Mouse (Mus musculus) myocyte (in vitro differentiated cells): ENCODE measurements around the gene Pld1. TPM values are rescaled to one million over a fixed set of nuclear protein-coding genes. Genes with fewer than 3 reads are reported as not detected.

Experiments
- H3K27me3 ChIP-seq: one replicate; pipeline ENCODE4 v1.6.1; 2011; ENCODE audit not compliant: control insufficient read depth, insufficient read depth, insufficient read length
- H3K36me3 ChIP-seq: one replicate; pipeline ENCODE4 v1.6.1; 2011; ENCODE audit not compliant: control insufficient read depth, insufficient read depth
- H3K4me2 ChIP-seq: one replicate; pipeline ENCODE4 v1.6.1; 2011; ENCODE audit warnings: low read depth, control low read depth
- H3K4me3 ChIP-seq: one replicate; pipeline ENCODE4 v1.5.1; 2011; ENCODE audit warnings: mild to moderate bottlenecking, control low read depth, moderate library complexity
- H3K79me2 ChIP-seq: one replicate; pipeline ENCODE4 v1.6.1; 2011; ENCODE audit not compliant: control insufficient read depth, insufficient read depth
- H3ac ChIP-seq: one replicate; pipeline ENCODE4 v1.6.1; 2011; ENCODE audit not compliant: control insufficient read depth, insufficient read length
- CEBPB ChIP-seq: IDR thresholded peaks from 2 replicates; pipeline ENCODE4 v1.6.1; 2011; ENCODE audit warnings: mild to moderate bottlenecking, moderate library complexity; ENCODE audit not compliant: poor library complexity, insufficient read depth, severe bottlenecking
- E2F4 ChIP-seq: IDR thresholded peaks from one replicate; pipeline ENCODE4 v1.6.1; 2011; ENCODE audit warnings: mild to moderate bottlenecking, control low read depth, moderate library complexity; ENCODE audit not compliant: insufficient read depth
- MAX ChIP-seq: IDR thresholded peaks from one replicate; pipeline ENCODE4 v1.6.1; 2011; ENCODE audit warnings: low read depth, mild to moderate bottlenecking, control low read depth
- MYOD1 ChIP-seq, 3 experiments: IDR thresholded peaks; one replicate each; pipeline ENCODE4 v1.6.1; 2011; ENCODE audit warnings: control low read depth in 2 of 3, low read depth in 2 of 3, mild to moderate bottlenecking in 2 of 3, moderate library complexity in 1 of 3; ENCODE audit not compliant: insufficient read length in 2 of 3, control insufficient read depth in 1 of 3
- MYOG ChIP-seq, 3 experiments: IDR thresholded peaks; one replicate each; pipeline ENCODE4 v1.6.1; 2011; ENCODE audit warnings: control low read depth in 2 of 3, low read depth in 2 of 3, mild to moderate bottlenecking in 2 of 3; ENCODE audit not compliant: insufficient read length in 2 of 3, control insufficient read depth in 1 of 3, insufficient read depth in 1 of 3
- POLR2A ChIP-seq: IDR thresholded peaks from one replicate; pipeline ENCODE4 v1.6.1; 2011; ENCODE audit warnings: low read depth, mild to moderate bottlenecking, control low read depth, moderate library complexity; ENCODE audit not compliant: insufficient read length
- POLR2AphosphoS2 ChIP-seq: IDR thresholded peaks from one replicate; pipeline ENCODE4 v1.6.1; 2011; ENCODE audit warnings: low read depth, control low read depth; ENCODE audit not compliant: insufficient read length
- REST ChIP-seq: IDR thresholded peaks from one replicate; pipeline ENCODE4 v1.6.1; 2011; ENCODE audit warnings: mild to moderate bottlenecking, control low read depth, moderate library complexity; ENCODE audit not compliant: insufficient read depth, insufficient read length
- SRF ChIP-seq: IDR thresholded peaks from one replicate; pipeline ENCODE4 v1.6.1; 2011; ENCODE audit warnings: low read depth; ENCODE audit not compliant: control insufficient read depth, insufficient read length
- TCF12 ChIP-seq: IDR thresholded peaks from one replicate; pipeline ENCODE4 v1.6.1; 2011; ENCODE audit warnings: mild to moderate bottlenecking, control low read depth; ENCODE audit not compliant: poor library complexity, insufficient read depth, severe bottlenecking
- TCF3 ChIP-seq: IDR thresholded peaks from one replicate; pipeline ENCODE4 v1.6.1; 2011; ENCODE audit warnings: low read depth, control low read depth; ENCODE audit not compliant: insufficient read length
- USF1 ChIP-seq: IDR thresholded peaks from one replicate; pipeline ENCODE4 v1.6.1; 2011; ENCODE audit warnings: low read depth, mild to moderate bottlenecking, control low read depth, moderate library complexity
- polyA plus RNA-seq: library from polyadenylated mRNA; unstranded; fragments of >200 nt; fragmentation: generic; extraction: Trizol; gene quantifications from one replicate; pipeline ENCODE4 v1.2.1, GENCODE M21; 2012; ENCODE audit warnings: missing spikeins

Gene Pld1
- polyA plus RNA-seq, 1 experiment = 6.5 TPM

- no peak overlapping the region for H3K4me3 ChIP-seq
- H3K36me3 ChIP-seq = no peaks in the 10 kb centered on the region
- H3K4me2 ChIP-seq = no peak overlapping the region
- no peaks in the 10 kb centered on the region for H3K27me3 ChIP-seq
- H3K79me2 ChIP-seq = no peaks in the 10 kb centered on the region
- no peak overlapping the region for H3ac ChIP-seq
- TF ChIP-seq SRF (no peak), POLR2AphosphoS2 (no peak), MYOD1 (IDR thresholded peaks at IDR 0.05; ENCODE audit: control insufficient read depth in 1 of 3, insufficient read length in 2 of 3, low read depth in 2 of 3) (no peak), MAX (no peak), USF1 (no peak), TCF3 (no peak), TCF12 (no peak), CEBPB (no peak), E2F4 (no peak), POLR2A (no peak), MYOG (IDR thresholded peaks at IDR 0.05; ENCODE audit: control insufficient read depth in 1 of 3, insufficient read depth in 1 of 3, insufficient read length in 2 of 3, low read depth in 2 of 3) (no peak), REST (no peak)
These were observed 69.9 kb downstream of the Pld1 start for GRCm38 (mm10) chr3:28008369-28008768.

- TF ChIP-seq MYOG (IDR thresholded peaks at IDR 0.05; ENCODE audit: control insufficient read depth in 1 of 3, insufficient read depth in 1 of 3, insufficient read length in 2 of 3, low read depth in 2 of 3) (no peak), MYOD1 (IDR thresholded peaks at IDR 0.05; ENCODE audit: control insufficient read depth in 1 of 3, insufficient read length in 2 of 3, low read depth in 2 of 3) (no peak), REST (no peak), MAX (no peak), USF1 (no peak), TCF3 (no peak), POLR2AphosphoS2 (no peak), POLR2A (no peak), SRF (no peak), E2F4 (no peak), CEBPB (no peak), TCF12 (no peak)
- Histone ChIP-seq H3K4me2 (no peak overlapping the region), H3K79me2 (no peaks in the 10 kb centered on the region), H3K4me3 (no peak overlapping the region), H3ac (no peak overlapping the region), H3K36me3 (no peaks in the 10 kb centered on the region), H3K27me3 (no peaks in the 10 kb centered on the region)
These were observed 73.7 kb downstream of the Pld1 start for GRCm38 (mm10) chr3:28012177-28012576.

- Histone ChIP-seq H3ac (no peak overlapping the region), H3K36me3 (no peaks in the 10 kb centered on the region), H3K79me2 (no peaks in the 10 kb centered on the region), H3K27me3 (no peaks in the 10 kb centered on the region), H3K4me2 (no peak overlapping the region), H3K4me3 (no peak overlapping the region)
- no peak for TF ChIP-seq POLR2A
- no peak for TF ChIP-seq E2F4
- no peak for TF ChIP-seq USF1
- no peak for TF ChIP-seq REST
- no peak for TF ChIP-seq POLR2AphosphoS2
These were observed 74.9 kb downstream of the Pld1 start for GRCm38 (mm10) chr3:28013441-28013840.

- no peak overlapping the region for H3K4me3 ChIP-seq
- H3K4me2 ChIP-seq = no peak overlapping the region
- no peaks in the 10 kb centered on the region for H3K27me3 ChIP-seq
- no peaks in the 10 kb centered on the region for H3K79me2 ChIP-seq
- H3K36me3 ChIP-seq = no peaks in the 10 kb centered on the region
- TF ChIP-seq SRF (no peak), CEBPB (no peak), TCF12 (no peak), TCF3 (no peak), E2F4 (no peak), MYOD1 (IDR thresholded peaks at IDR 0.05; ENCODE audit: control insufficient read depth in 1 of 3, insufficient read length in 2 of 3, low read depth in 2 of 3) (no peak), MAX (no peak), POLR2AphosphoS2 (no peak), REST (no peak), MYOG (IDR thresholded peaks at IDR 0.05; ENCODE audit: control insufficient read depth in 1 of 3, insufficient read depth in 1 of 3, insufficient read length in 2 of 3, low read depth in 2 of 3) (no peak), USF1 (no peak), POLR2A (no peak)
- H3ac ChIP-seq = no peak overlapping the region
These were observed 78.5 kb downstream of the Pld1 start for GRCm38 (mm10) chr3:28017002-28017401.

GRCm38 (mm10) chr3:28019727-28020126 lies 81.2 kb downstream of the Pld1 start:
- Histone ChIP-seq H3K79me2 (no peaks in the 10 kb centered on the region), H3ac (no peak overlapping the region), H3K4me2 (no peak overlapping the region), H3K4me3 (no peak overlapping the region), H3K36me3 (no peaks in the 10 kb centered on the region), H3K27me3 (no peaks in the 10 kb centered on the region)
- no peak for TF ChIP-seq MYOD1 (IDR thresholded peaks at IDR 0.05; ENCODE audit: control insufficient read depth in 1 of 3, insufficient read length in 2 of 3, low read depth in 2 of 3)
- no peak for TF ChIP-seq TCF12
- TF ChIP-seq POLR2A = no peak
- TF ChIP-seq USF1 = no peak
- no peak for TF ChIP-seq POLR2AphosphoS2
